Mouse (Mus musculus): ENCODE measurements around the gene Zbtb16. TPM values are rescaled to one million over a fixed set of nuclear protein-coding genes. Genes with fewer than 3 reads are reported as not detected.
A peak's percentile ranks its signal among the peaks of the same experiment; 100 is the strongest.

Gene Zbtb16
- polyA plus RNA-seq, 1 experiment from 2014 or later = 7.9 TPM

DNA sequence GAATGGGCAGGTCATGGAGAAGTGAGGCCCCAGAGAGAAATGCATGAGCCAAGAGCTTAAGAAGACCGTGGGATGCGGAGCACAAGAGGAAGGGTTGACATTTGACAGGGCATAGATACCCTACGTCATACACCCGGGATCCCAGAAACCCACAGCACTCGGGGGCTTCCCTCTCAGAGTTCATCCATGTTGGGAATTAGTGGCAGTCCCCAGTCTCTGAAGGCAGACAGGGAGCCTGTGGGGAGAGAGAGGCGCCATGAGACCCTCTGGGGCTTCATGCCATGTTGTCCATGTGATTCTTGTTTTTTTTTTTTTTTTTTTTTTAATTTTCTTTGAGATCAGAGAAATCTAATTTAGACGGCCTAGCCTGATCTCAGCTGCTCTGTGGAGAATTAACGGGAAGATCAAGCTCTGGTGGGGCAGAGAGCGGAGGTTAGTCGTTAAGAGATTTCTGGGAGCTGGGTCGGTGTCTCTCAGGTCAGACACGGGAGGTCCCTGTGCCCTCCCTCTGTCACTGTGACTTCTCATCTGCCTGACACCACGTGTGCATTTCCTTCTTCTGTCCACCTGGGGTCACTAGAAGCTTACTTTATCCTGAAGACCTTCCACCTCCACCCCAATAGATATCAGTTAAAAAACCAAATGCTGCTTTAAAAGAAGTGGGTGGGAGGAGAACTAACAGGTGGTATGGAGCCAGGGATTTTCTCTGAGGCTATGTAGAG is 190.9 kb downstream of the Zbtb16 start:
- H3K4me1 ChIP-seq = peaks cover 32% of the 10 kb centered on the region
- H3K9me3 ChIP-seq = no peaks in the 10 kb centered on the region
- no peak for ATAC-seq (replicated peaks)
- H3K27me3 ChIP-seq (replicated peaks) = no peaks in the 10 kb centered on the region
- no peaks in the 10 kb centered on the region for H3K36me3 ChIP-seq (replicated peaks)
- 47% methylated on average over 13 of the region's 13 CpGs for WGBS
- no peak overlapping the region for H3K4me2 ChIP-seq
- no peak overlapping the region for H3K27ac ChIP-seq
- H3K9ac ChIP-seq = no peak overlapping the region
- H3K4me3 ChIP-seq = no peak overlapping the region

DNA sequence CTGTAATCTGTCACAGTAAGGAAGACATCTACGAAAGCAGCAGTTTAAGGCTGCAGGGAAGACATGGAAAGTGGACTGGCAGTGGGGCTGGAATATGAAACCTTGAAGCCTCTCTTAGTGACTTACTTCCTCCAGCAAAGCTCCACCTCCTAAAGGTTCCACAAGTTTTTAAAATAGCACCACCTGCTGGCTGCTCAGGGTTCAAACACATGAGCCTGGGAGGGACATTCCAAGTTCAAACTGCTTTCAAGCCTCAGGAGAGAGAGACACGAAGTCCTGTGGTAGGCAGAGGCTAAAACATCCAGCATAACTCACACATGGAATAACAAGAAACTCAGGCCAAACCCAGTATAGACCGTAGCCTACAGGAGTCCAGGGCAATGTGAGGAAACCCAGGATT is 191.6 kb downstream of the Zbtb16 start:
- no peak overlapping the region for H3K4me2 ChIP-seq
- no peak for ATAC-seq (replicated peaks)
- no peak overlapping the region for H3K9ac ChIP-seq
- H3K4me3 ChIP-seq = no peak overlapping the region
- no peaks in the 10 kb centered on the region for H3K36me3 ChIP-seq (replicated peaks)
- peaks cover 27% of the 10 kb centered on the region for H3K4me1 ChIP-seq
- H3K9me3 ChIP-seq = no peaks in the 10 kb centered on the region
- H3K27me3 ChIP-seq (replicated peaks) = no peaks in the 10 kb centered on the region
- H3K27ac ChIP-seq = no peak overlapping the region
- 86% methylated on average over 3 of the region's 3 CpGs for WGBS

- Histone ChIP-seq H3K9me3 (no peaks in the 10 kb centered on the region), H3K36me3 (replicated peaks) (no peaks in the 10 kb centered on the region), H3K9ac (no peak overlapping the region), H3K27ac (no peak overlapping the region), H3K4me3 (no peak overlapping the region), H3K27me3 (replicated peaks) (no peaks in the 10 kb centered on the region), H3K4me1 (peaks cover 6% of the 10 kb centered on the region; the same call in 1 of the 2 replicates), H3K4me2 (no peak overlapping the region)
- WGBS = 95% methylated on average over 8 of the region's 8 CpGs
- ATAC-seq (replicated peaks) = no peak
Observed at GRCm38 (mm10) chr9:48641636-48642035, 194.4 kb downstream of the Zbtb16 start.

GRCm38 (mm10) chr9:48640881-48641280 is 195.1 kb downstream of the Zbtb16 start:
- no peaks in the 10 kb centered on the region for H3K27me3 ChIP-seq (replicated peaks)
- no peak overlapping the region for H3K27ac ChIP-seq
- H3K9ac ChIP-seq = no peak overlapping the region
- H3K36me3 ChIP-seq (replicated peaks) = no peaks in the 10 kb centered on the region
- H3K4me2 ChIP-seq = no peak overlapping the region
- WGBS = 89% methylated on average over 8 of the region's 8 CpGs
- peaks cover 3% of the 10 kb centered on the region; the same call in 1 of the 2 replicates for H3K4me1 ChIP-seq
- no peaks in the 10 kb centered on the region for H3K9me3 ChIP-seq
- no peak overlapping the region for H3K4me3 ChIP-seq
- no peak for ATAC-seq (replicated peaks)

DNA sequence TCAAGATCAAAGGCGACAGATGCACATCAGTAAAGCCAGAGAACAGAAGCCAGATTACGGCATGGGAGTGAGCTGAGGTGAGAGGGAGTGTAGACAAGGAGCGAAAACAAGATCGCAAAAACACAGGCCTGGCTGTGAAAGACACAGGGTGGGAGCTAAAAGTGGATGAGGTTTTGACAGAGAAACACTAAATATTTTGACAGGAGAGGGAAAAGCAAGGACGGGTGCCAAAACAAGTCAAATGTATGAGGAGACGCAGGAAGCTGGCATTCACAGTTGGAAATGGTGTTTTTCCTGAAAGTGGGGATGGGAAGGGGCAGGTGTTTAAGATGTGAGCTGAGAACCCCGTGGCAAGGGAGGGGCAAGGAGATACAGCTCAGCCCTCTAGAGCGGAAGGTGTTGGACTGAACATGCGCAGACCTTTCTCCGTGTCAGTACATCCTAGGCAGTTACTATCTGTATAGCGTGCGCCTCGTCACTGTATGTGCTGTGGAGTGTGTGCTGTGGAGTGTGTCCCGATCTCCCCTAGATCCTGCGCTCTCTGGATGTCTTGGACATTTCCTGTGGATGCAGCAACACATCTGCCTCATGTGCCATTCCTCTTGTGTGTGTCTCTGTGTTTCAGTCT is 197.7 kb downstream of the Zbtb16 start:
- Histone ChIP-seq H3K4me2 (no peak overlapping the region), H3K9me3 (no peaks in the 10 kb centered on the region), H3K27ac (no peak overlapping the region), H3K27me3 (replicated peaks) (no peaks in the 10 kb centered on the region), H3K36me3 (replicated peaks) (no peaks in the 10 kb centered on the region), H3K4me1 (no peaks in the 10 kb centered on the region), H3K4me3 (no peak overlapping the region), H3K9ac (no peak overlapping the region)
- ATAC-seq (replicated peaks) = no peak
- 64% methylated on average over 15 of the region's 15 CpGs for WGBS

- no peaks in the 10 kb centered on the region for H3K9me3 ChIP-seq
- no peaks in the 10 kb centered on the region for H3K36me3 ChIP-seq (replicated peaks)
- no peak overlapping the region for H3K27ac ChIP-seq
- no peak for ATAC-seq (replicated peaks)
- H3K4me1 ChIP-seq = no peaks in the 10 kb centered on the region
- H3K4me3 ChIP-seq = no peak overlapping the region
- 92% methylated on average over 7 of the region's 7 CpGs for WGBS
- no peaks in the 10 kb centered on the region for H3K27me3 ChIP-seq (replicated peaks)
- no peak overlapping the region for H3K9ac ChIP-seq
- no peak overlapping the region for H3K4me2 ChIP-seq
Observed at GRCm38 (mm10) chr9:48637161-48637560, 198.9 kb downstream of the Zbtb16 start.

GRCm38 (mm10) chr9:48635576-48636350 is 200.3 kb downstream of the Zbtb16 start:
- H3K27ac ChIP-seq = no peak overlapping the region
- H3K27me3 ChIP-seq (replicated peaks) = no peaks in the 10 kb centered on the region
- WGBS = 47% methylated on average over 18 of the region's 18 CpGs
- no peak overlapping the region for H3K4me3 ChIP-seq
- no peak overlapping the region for H3K4me2 ChIP-seq
- no peak for ATAC-seq (replicated peaks)
- no peaks in the 10 kb centered on the region for H3K4me1 ChIP-seq
- no peak overlapping the region for H3K9ac ChIP-seq
- H3K9me3 ChIP-seq = no peaks in the 10 kb centered on the region
- H3K36me3 ChIP-seq (replicated peaks) = no peaks in the 10 kb centered on the region

GRCm38 (mm10) chr9:48633147-48633546 is 202.9 kb downstream of the Zbtb16 start:
- Histone ChIP-seq H3K9ac (no peak overlapping the region), H3K4me2 (no peak overlapping the region), H3K27me3 (replicated peaks) (no peaks in the 10 kb centered on the region), H3K27ac (no peak overlapping the region), H3K36me3 (replicated peaks) (no peaks in the 10 kb centered on the region), H3K4me3 (no peak overlapping the region), H3K9me3 (no peaks in the 10 kb centered on the region), H3K4me1 (no peaks in the 10 kb centered on the region)
- no peak for ATAC-seq (replicated peaks)
- 79% methylated on average over 6 of the region's 6 CpGs for WGBS

GRCm38 (mm10) chr9:48619268-48619667 is 216.8 kb downstream of the Zbtb16 start:
- no peaks in the 10 kb centered on the region for H3K9me3 ChIP-seq
- no peak for ATAC-seq (replicated peaks)
- 0 out of 2 replicates have a peak, but pooled peaks cover 9% of the 10 kb centered on the region for H3K4me1 ChIP-seq
- no peak overlapping the region for H3K9ac ChIP-seq
- H3K27me3 ChIP-seq (replicated peaks) = no peaks in the 10 kb centered on the region
- H3K36me3 ChIP-seq (replicated peaks) = no peaks in the 10 kb centered on the region
- WGBS = 56% methylated on average over 1 of the region's 1 CpGs
- H3K4me2 ChIP-seq = no peak overlapping the region
- no peak overlapping the region for H3K27ac ChIP-seq
- H3K4me3 ChIP-seq = no peak overlapping the region

- H3K27ac ChIP-seq = no peak overlapping the region
- H3K27me3 ChIP-seq (replicated peaks) = no peaks in the 10 kb centered on the region
- no peak overlapping the region for H3K9ac ChIP-seq
- peak overlapping the region; percentile 35 for H3K4me2 ChIP-seq
- no peak overlapping the region for H3K4me3 ChIP-seq
- no peaks in the 10 kb centered on the region for H3K36me3 ChIP-seq (replicated peaks)
- H3K4me1 ChIP-seq = 0 out of 2 replicates have a peak, but pooled peaks cover 9% of the 10 kb centered on the region
- H3K9me3 ChIP-seq = no peaks in the 10 kb centered on the region
- peak; percentile 78; the same call in 1 of the 2 replicates for ATAC-seq (replicated peaks)
- WGBS = 28% methylated on average over 6 of the region's 6 CpGs
Observed at GRCm38 (mm10) chr9:48618589-48618988, 217.4 kb downstream of the Zbtb16 start.

GRCm38 (mm10) chr9:48618111-48618510 is 217.9 kb downstream of the Zbtb16 start:
- H3K9ac ChIP-seq = no peak overlapping the region
- ATAC-seq (replicated peaks) = no peak
- no peak overlapping the region for H3K27ac ChIP-seq
- H3K4me3 ChIP-seq = no peak overlapping the region
- H3K4me1 ChIP-seq = 0 out of 2 replicates have a peak, but pooled peaks cover 9% of the 10 kb centered on the region
- no peak overlapping the region for H3K4me2 ChIP-seq
- H3K27me3 ChIP-seq (replicated peaks) = no peaks in the 10 kb centered on the region
- WGBS = 81% methylated on average over 8 of the region's 8 CpGs
- no peaks in the 10 kb centered on the region for H3K9me3 ChIP-seq
- H3K36me3 ChIP-seq (replicated peaks) = no peaks in the 10 kb centered on the region

DNA sequence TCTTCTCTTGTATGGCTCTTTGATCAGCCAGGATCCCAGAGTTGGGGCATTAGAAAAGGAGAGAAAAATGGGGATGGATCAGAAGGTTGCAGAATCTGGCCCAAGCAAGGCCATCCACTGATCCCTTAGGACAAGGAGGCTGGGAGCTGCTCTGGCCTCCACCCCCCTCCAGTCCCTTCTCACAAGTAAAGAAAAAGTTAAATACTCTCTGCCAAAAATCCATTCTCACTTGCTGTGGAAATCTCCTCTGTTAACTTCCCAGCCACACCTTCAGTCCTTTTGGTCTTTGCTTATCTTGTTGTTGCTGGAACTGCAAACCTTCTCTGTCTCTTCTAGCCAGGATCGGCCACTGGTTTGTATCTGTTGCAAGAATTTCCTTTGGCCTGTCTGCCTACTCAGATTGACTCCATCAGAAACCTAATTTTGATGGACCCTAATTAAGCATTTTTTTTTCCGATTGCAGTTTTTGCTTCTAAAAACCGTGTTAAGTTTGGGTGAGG is 218.5 kb downstream of the Zbtb16 start:
- Histone ChIP-seq H3K9ac (no peak overlapping the region), H3K9me3 (no peaks in the 10 kb centered on the region), H3K27me3 (replicated peaks) (no peaks in the 10 kb centered on the region), H3K4me1 (0 out of 2 replicates have a peak, but pooled peaks cover 9% of the 10 kb centered on the region), H3K4me3 (no peak overlapping the region), H3K4me2 (no peak overlapping the region), H3K36me3 (replicated peaks) (no peaks in the 10 kb centered on the region), H3K27ac (no peak overlapping the region)
- ATAC-seq (replicated peaks) = no peak
- 85% methylated on average over 3 of the region's 3 CpGs for WGBS

Measured in midbrain, embryonic 15.5 days (tissue).